Mouse (Mus musculus) monocyte, adult 5-6 weeks (primary cell): ENCODE data around the gene Hadhb. TPM values are rescaled to one million over a fixed set of nuclear protein-coding genes. Genes with fewer than 3 reads are reported as not detected.

Source experiments
- ATAC-seq: fragments of 153-309, 156-312 bp; replicated peaks from 2 replicates; pipeline ENCODE4 v1.8.0; 2017; ENCODE audit warnings: mild to moderate bottlenecking; ENCODE audit not compliant: low TSS enrichment, insufficient number of reproducible peaks, severe bottlenecking, poor library complexity, low FRiP score
- total RNA-seq: library from RNA; stranded (forward); fragments of 200-1000, 200-491, 200-594 nt; gene quantifications from 3 replicates; pipeline ENCODE4 v1.2.3, GENCODE M21; 2017

Gene Hadhb
- total RNA-seq, 1 experiment from 2014 or later = 87.3 TPM

GRCm38 (mm10) chr5:30125587-30125986 lies 29.5 kb upstream of the Hadhb start:
- ATAC-seq = no peak

- ATAC-seq = no peak
Measured at GRCm38 (mm10) chr5:30126756-30127155, 28.3 kb upstream of the Hadhb start.

- no peak for ATAC-seq
Measured at GRCm38 (mm10) chr5:30127921-30128597, 27.0 kb upstream of the Hadhb start.

- no peak for ATAC-seq
Measured at GRCm38 (mm10) chr5:30128680-30129079, 26.4 kb upstream of the Hadhb start.

- no peak for ATAC-seq
Measured at GRCm38 (mm10) chr5:30131246-30131645, 23.8 kb upstream of the Hadhb start.

- no peak for ATAC-seq
Measured at GRCm38 (mm10) chr5:30132173-30132572, 22.9 kb upstream of the Hadhb start.

GRCm38 (mm10) chr5:30135711-30136231 lies 19.3 kb upstream of the Hadhb start:
- ATAC-seq = no peak

GRCm38 (mm10) chr5:30137271-30137670 lies 17.8 kb upstream of the Hadhb start:
- no peak for ATAC-seq

GRCm38 (mm10) chr5:30138193-30138592 lies 16.9 kb upstream of the Hadhb start:
- no peak for ATAC-seq

- ATAC-seq = no peak
Measured at GRCm38 (mm10) chr5:30146526-30146925, 8.5 kb upstream of the Hadhb start.

GRCm38 (mm10) chr5:30148133-30148920 lies 6.7 kb upstream of the Hadhb start:
- no peak; the same call in 1 of the 2 replicates for ATAC-seq

- ATAC-seq = no peak
Measured at GRCm38 (mm10) chr5:30152007-30152406, 3.0 kb upstream of the Hadhb start.

GRCm38 (mm10) chr5:30152413-30152812 lies 2.6 kb upstream of the Hadhb start:
- no peak for ATAC-seq

- ATAC-seq = no peak
Measured at GRCm38 (mm10) chr5:30153222-30153621, 1.8 kb upstream of the Hadhb start.

- no peak for ATAC-seq
Measured at GRCm38 (mm10) chr5:30154013-30154412, 1.0 kb upstream of the Hadhb start.

- 0 out of 2 replicates have a peak, but pooled peaks have one; percentile 5 for ATAC-seq
Measured at GRCm38 (mm10) chr5:30155395-30155792, 346 bp downstream of the Hadhb start.

GRCm38 (mm10) chr5:30155821-30156629 lies 977 bp downstream of the Hadhb start:
- no peak for ATAC-seq

- no peak for ATAC-seq
Measured at GRCm38 (mm10) chr5:30159601-30160000, 4.6 kb downstream of the Hadhb start.

- no peak for ATAC-seq
Measured at GRCm38 (mm10) chr5:30161836-30162235, 6.8 kb downstream of the Hadhb start.
